Mouse (Mus musculus) kidney, postnatal 25 days (tissue): ENCODE measurements at regions not wholly inside any gene's neighbourhood (a gene's known extent, or its start where the extent isn't known, plus 50 kb on each side); places are given as distances from the start of the nearest gene placed in this dataset.
A peak's percentile ranks its signal among the peaks of the same experiment; 100 is the strongest.

ENCODE experiments used
- DNase-seq, 2 experiments: peaks; one replicate each; pipeline ENCODE4 v3.0.0; 2021; ENCODE audit warnings: mixed read lengths in 2 of 2

DNA sequence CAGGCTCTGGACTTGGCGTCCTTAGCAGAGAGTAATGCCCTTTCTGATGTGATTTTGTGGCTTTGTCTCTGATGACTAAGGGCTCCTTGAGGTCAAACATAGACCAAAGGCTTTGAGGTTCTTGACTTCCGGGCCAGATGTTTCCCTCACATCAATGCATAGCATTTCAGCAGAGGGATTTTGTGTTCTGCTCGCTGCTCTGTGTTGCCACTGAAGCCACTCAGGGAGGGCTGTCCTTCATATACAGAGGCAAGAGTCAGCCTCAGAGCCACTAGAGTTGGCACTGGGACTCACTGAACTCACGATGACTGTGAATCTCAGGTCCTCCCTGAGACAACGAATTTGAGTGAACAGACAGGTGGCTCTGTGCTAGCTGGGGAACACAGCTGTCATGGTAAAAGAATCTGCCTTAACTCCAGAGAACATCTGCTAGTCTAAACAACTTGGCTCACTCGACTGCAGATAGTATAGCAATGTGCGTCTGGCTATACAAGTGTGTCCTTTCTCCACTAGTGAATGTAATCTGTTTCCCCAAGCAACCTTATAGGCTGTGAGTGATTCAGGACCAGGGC is 74.3 kb downstream of the Gp2 start:
- no peak for DNase-seq

DNA sequence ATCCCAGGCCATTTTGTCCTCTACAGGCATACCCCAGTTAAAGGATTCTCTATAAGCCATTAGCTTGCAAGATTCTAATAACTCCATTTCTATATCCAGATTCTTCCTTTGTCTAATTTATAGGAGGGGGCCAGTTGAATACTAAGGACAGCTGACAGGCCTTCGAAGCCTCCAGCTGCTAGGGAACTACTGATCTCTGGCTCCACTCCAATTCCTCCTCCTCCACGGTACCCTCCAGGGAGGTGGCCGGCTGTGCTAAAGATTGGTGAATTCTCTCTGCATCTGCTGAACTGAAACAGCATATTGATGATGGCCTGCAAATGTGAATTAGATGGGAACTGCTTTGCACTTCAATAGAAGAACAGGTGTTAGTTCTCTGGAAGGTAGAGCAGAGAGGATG is 79.2 kb downstream of the Gp2 start:
- no peak for DNase-seq

DNA sequence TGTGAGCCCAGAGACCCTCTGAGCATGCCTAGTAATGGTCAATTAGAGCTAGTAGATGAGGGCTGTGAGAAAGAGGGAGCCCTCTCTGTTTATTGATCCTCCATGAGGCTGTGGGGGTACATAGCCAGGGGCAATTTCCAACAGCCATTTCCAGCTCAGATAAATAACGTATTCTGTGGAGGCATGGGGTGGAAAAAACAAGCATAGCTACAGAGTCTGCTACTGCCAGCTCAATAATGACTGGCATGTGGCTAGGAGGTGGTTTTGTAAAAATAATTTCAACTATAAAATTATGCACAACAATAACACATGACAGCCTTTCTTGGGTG is 94.9 kb downstream of the Gp2 start:
- no peak for DNase-seq

DNA sequence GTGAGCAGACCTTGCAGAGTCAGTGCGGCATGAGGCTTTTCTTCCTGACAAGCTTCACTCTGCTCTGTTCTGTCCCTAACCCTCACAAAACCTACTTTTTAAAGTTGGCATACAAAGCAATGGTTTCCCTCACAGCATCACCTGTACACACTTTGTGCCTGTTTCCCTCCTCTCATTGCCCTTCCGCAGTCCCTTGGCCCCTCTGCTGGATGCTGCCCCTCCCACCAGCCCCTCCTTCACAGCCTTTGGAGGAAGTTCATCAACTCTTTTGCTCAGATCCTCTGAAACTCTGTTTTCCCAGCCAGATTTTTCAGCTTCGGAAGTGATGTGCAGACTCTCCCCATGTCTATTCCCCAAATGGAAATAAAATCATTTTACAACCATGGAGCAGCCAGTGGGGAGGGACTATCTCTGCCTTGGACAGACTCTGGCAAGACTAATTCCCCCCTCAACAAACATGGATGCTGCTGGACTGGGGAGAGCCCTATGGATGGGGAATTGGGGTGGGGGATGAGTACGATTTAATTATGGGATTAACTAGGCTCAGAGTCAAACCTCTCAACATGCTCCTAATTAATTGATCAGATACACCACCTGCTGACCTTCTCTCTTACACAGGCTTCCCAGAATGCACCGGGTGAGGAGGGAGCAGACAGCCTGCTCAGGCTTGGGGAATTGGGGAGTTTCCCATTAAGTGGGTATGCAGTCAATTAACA is 95.4 kb downstream of the Gp2 start:
- DNase-seq: no peak

DNA sequence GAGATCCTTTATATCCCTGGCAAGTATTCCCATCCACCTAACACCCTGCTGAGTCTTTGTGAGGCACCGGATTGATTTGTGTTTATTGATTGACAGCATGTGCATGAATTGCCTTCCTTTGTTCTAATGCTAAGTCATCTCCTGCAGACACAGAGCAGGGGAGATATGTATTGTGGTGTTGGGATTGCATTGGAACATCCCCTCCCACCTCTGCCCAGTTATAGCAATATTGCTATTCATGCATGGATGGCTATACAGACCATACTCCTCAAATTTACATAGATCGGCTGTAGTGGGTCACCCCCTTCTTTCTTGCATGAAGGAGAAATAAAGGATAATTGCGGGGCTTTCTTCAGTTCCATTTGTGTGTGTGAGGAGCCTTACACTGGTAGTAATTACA is 101.7 kb downstream of the Gp2 start:
- no peak for DNase-seq

DNA sequence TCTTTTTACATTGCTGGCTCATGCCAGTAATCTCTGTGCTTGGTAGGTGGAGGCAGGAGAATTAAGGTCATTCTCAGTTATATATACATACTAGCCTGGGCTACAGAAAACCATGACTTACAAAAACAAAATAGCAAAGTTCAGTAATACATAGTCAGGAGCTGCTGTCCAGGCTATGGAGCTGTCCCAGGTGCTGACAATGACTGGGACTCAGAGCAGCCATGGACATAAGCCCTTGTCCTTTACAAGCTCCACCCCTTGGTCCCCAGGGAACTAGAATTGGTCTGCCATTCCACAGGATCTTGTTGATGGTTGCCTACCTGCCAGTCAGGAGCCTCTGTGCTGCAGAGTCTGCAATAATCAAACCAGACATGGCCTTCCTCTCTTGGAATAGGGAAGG is 102.8 kb downstream of the Gp2 start:
- peak in 1 of 2 experiments; percentile 13 for DNase-seq

DNA sequence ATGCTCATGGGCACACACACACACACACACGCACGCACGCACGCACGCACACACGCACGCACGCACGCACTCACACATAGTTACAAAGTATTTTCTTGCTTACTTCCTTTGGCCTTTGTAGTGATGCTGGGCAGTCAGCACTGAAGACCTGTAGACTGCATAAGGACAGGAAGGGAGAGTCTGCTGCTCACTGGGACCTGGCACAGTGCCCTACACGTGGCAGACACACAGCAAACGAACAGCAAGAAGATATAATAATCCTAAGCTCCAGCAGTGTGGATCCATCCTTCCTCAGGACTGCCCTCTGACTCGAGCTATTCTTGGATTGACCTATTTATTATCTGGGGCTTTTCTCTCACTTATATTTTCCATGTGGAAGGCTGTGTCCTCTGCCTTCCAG is 106.5 kb downstream of the Gp2 start:
- no peak for DNase-seq

DNA sequence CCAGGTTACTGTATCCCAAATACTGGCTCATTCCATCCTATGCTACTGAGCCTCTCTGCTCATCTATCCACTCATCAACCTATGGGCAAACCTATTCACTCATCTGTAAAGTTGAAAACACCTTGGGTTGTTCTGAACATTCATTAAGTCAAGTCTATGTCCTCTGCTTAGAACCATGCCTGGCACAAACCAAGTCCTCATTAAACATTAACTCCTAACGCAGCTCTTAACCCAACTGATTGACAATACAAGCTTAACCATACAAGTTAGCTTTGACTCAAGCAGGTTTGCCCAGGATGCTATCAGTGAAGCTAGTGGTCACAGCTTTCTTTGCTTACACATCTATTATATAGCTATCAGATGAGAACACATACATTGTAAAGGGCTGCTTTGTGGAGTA is 108.4 kb downstream of the Gp2 start:
- no peak for DNase-seq

DNA sequence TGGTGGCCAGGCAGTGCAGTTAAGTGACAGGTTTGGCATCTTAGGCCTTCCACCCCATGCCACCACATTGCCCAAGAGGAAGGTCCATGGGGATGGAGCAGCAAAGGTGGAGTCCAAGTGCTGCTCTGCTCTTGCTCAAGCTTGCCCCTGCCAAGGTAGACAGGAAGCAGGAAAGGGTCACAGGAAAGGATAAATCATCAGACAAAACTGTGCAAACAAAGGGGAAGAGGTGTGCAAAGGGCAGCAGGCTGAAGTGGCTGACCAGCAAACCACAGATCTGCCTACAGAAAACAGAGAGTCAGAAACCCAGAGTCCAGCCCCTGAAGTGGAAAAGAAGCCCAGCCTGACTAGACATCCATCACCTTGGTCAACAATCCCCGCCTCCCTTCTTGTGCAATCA is 115.7 kb downstream of the Gp2 start:
- DNase-seq: no peak

DNA sequence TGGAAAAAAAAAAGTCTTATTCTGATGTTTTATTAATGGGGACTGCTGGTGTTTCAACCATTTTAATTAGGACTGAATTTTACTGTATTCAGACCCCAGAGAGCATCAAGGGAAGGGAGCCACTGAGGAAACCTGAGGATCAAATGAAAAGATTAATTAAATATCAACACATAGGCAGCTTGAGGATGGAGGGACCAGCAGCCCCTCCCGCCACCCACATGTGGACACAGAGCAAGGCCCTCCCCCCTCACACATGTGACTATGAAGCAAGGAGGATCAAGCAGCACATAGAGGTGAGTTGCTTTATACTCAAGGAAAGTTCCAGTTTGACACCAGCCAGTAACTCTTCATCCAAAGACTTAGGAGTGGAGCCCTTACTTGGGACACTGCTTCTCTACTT is 126.0 kb downstream of the Gp2 start:
- DNase-seq: no peak

DNA sequence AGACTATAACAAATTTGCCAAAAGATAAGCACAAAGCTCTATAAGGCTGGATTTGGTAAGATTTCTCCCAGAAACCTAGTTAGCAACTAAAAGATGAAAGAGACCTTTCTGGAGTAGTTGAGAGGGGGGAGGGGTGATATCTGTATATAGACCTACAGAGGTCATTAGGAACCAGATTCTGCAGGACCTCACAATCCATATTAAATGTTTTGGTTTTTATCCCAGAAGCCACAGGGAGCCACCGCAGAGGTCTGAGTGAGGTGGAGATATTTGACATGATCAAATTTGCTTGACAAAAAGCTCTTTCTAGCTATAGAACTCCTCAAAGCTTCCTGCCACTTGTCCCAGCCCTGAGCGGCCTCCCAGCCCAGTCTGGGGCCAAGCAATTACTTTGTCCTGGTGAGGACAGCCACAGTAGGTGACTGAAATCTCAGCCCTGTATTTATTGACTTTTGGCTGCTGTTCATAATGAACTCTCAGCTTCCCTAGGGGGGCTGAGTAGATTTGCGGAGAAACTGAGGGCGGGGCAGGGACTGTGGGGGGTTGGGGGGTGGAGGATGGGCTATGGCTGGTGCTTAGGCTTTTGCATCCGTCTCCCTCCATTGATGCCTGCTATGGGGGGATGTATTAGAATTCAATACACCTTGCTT is 128.5 kb downstream of the Gp2 start:
- no peak for DNase-seq

DNA sequence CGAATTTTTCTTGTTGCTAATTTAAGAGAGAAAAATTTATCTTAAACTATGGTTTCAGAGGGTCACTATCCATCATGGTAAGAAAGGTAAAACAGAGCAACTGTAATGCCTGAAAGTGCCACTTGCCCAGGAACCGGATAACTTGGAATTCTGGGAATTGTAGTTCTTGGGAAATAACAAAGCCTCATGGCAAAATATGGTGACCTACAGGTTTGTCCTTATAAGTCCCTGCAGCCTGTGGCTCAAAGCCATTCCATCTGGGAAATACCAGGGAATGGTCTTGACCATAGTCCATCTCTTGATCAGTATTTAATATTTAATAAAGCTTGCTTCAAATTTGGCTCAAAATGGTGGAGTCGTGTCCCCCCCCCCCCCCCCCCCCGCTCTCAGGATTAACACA is 111.9 kb upstream of the Gpr139 start:
- DNase-seq: no peak

DNA sequence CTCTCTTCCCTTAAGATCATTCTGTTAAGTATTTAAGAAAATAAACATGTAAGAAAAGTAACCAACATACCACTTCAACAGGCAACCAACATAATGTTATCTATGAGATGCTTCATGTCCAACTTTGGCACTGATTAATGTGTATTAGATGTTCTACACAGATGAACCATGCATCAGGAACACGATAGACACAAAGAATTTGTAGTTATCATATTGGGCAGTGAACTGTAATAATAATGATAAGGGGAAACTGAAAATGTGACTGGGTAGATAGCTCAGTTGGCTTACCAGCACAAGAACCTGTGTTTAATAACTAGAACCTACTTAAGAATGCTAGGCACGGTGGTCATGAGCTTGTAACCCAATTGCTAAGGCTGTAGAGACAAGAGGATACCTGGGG is 107.0 kb upstream of the Gpr139 start:
- no peak for DNase-seq

DNA sequence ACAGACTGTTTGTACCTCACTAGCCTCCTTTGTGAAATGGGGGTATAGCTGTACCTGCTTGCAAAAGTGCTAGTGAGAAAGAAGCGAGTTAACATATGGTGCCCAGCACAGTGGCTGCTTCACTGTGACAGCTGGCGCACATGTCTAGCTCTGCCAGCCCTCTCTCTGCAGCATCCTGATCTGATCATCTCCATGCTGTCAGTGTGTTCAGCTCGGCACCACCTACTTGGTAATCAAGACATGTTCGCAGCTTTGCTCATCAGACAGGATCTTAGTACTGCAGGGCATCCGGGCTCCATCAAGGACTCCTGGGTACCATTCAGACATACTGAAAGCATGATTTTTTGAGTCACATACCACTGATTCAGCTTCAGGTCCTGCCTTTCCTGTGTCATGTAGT is 100.9 kb upstream of the Gpr139 start:
- DNase-seq: no peak

DNA sequence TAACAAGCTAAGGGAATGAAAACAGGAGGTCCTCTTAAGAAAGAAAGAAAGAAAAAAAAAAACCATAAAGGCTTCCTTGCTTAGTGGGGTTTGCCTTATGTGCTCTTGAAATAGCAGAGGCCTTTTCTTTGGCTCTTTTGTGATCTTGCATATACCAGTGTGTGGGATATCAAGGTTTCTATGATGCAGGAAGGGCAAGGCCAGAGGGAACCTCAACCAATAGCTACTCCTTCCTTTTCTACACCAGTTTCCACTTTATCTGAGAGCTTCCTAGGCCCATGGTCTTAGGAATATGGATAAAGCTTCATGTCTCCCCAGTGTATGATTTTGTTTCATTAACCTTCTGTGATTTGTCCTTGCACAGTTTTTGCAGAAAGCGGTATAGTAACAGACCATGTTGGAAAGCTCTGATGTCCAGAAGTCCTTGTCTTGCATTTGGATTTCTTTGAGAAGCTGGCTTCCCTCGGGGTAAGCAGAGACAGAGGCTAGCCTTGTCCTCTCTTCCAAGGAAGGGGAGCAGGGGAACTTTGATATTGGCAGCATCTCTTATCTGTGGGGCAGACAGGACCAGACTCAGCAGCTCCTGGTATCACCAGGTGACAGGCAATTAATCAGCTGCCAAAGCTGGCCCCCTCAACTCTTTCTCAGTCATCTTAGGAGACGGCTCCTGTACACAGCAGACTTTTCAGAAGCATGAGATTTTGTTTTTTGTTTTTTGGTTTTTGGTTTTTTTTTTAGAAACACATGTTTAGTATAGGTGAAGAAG is 95.7 kb upstream of the Gpr139 start:
- no peak for DNase-seq

DNA sequence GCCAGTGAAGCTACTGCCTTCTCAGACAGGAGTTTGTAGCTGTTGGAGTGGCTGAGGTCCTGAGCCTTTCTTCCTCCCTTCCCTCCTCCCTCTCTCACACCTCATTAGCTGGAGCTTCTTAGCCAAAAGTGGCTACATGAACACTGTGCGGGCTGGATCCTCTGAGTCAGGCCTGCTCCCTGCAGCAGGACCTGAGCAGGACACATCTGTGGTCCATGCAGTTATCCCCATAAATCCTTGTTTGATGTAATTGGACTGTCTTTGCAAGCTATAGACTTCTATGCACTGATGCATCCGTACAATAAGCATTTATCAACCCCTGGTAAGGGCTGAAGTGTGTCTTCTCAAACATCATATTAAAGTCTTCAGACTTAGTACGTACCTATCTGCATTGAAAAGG is 88.2 kb upstream of the Gpr139 start:
- DNase-seq: no peak

DNA sequence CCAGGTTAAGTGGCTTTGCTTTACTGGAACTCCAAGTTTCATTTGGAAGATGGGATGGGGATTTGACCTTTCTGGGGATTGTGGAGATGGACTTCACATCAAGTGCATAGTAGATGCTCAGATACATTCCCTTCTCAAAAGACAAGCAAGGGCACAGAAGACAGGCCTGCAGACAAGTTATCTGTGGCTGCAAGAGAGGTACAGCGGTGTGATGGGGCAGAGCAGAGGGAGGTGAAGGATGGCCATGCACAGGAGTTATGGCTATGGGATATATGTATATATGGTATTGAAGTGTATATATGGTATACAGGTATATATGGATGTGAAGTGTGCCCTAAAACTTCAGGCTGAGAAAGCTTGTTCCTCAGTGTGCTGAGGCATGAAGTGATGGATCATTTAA is 87.0 kb upstream of the Gpr139 start:
- no peak for DNase-seq

DNA sequence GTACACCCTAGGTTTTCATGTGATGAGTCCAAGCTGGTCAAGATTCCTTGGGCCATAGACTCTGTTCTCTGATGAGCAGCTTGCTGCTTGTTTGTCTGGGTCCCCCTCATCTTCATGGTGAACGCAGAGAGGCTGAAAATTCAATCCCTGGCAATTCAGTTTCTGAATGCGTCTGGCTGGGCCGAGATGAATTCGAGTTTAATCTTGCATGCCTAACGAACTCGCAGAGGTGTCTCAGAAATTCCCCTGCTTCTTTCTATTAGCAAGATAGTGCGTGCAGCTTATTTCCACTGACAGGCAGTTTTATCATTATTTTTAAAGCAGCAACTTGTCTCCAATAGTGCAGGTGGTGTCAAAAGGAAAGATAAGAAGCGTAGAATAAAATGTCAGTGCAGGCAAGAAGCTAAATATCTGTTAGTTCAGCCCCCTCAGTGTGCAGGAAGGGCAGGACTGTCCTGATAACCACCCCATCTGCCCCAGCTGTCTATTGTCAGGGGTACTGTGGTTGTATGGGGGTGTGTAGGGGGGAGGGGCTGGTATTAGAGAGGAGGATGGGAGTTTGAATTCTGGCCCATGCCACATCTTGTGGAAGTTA is 86.5 kb upstream of the Gpr139 start:
- no peak for DNase-seq

DNA sequence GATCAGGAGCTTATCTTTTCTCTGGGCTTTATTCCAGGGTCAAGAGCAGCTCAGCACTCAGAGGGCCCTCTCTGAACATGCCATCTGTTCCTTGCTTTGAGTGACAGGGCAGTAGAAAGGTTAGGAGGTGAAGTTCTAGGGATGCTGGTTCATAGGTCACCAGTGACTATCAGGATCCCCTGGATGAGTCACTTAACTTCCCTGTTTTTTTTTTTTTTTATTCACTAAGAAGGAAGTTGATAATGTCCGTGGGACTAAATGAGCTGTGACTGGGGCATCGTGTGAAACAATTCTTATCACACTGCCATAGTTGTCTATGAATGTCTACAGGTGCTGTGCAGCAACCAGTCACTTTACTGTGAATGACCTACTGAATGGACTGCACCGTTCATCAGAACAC is 73.8 kb upstream of the Gpr139 start:
- no peak for DNase-seq

DNA sequence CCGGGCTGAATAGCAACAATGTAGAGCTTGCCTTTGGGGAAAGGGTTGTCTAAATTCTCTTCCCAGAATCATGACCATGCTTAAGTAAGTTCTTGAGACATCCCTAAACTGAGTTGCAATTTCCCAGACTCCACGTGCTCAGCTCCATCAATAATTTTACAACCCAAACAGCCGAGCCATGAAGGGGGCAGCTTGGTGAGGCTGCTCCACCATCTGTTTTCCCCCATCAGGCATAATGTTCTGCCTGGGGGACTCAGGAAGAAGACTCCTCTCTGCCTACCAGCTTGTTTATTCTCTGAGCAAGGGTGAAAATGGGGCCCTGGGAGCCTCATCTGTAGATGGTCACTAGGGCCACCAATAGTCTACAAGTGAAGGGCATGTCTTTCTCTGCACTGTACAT is 72.5 kb upstream of the Gpr139 start:
- no peak for DNase-seq

DNA sequence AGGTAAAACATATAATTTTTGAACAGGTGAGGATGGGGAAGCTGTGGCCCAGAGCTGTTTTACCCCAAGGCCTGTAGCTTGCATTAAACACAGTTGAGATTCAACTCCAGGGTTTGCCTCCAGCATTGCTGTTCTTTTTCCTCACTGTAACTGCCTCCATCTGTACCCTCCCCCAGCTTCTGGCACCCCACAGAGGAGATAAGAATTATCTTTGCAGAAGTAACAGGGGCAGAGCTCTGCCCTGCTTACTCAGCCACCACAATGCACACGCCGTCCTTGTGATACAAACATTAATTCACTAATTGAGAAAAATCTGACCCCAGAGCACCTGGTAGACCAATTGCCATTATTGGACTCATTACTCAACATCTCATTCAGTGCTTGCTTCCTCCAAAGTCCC is 68.3 kb upstream of the Gpr139 start:
- no peak for DNase-seq

DNA sequence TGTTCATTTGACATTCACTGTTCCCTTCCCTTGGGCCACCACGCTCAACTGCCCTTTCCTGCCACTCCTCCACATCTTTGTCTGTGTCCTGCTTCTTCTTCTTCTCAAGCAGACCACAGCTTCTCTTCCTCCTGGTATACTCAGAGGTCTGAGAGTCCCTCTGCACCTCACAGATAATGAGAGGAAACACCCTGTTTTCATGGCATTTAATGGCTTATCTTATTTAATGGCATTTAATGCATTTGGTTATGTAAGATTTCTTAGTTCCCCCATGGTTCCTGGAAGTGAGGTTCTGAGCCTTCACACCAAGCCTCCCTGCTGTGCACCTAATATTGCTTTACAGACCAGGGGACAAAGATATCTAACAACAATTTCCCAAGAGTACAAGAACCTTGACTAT is 67.3 kb upstream of the Gpr139 start:
- DNase-seq: no peak

DNA sequence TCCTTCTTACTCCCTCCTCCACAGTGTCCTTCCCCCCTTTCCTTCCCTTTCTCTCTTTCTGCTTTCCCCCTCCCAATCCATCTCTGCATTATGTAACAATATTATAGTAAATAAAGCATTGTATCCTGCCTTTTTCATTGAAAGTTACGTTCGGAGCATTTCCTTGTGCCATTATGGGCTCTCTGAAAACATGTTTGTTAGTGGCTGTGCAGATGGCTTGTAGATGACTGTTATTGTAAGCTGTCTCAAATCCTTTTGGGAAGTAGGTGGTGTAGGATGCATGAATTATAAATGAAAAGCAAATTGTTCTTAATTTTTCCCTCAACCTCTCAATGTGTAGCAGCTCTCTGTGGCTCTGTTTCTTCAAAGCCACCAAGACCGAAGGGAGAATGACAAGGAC is 66.0 kb upstream of the Gpr139 start:
- DNase-seq: no peak

DNA sequence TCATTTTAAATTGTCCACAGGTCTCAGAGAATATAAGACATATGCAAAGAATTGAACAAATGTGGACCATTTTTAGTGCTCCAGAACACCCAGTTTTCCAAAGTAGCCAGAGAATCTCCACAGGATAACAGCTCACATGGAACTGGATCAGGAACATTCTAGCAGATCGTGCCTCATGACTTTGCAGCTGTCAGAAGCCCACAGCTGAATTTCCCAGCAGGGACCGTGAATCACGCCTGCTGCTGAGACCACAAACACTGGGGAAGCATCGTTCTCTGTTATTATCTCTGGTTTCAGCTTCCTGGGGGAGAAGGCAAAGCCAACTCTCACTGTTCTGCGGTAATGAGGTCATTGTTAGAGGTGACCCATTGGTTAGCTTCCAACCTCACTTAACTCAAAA is 60.4 kb upstream of the Gpr139 start:
- DNase-seq: no peak
